Mouse (Mus musculus): ENCODE results near the gene Slc6a21. TPM values are rescaled to one million over a fixed set of nuclear protein-coding genes. Genes with fewer than 3 reads are reported as not detected.

The Slc6a21 gene
- not detected in 2 replicates for polyA plus RNA-seq (2016; fragmentation: Nextera tagmentation; extraction: Ambion mirVana)

DNA sequence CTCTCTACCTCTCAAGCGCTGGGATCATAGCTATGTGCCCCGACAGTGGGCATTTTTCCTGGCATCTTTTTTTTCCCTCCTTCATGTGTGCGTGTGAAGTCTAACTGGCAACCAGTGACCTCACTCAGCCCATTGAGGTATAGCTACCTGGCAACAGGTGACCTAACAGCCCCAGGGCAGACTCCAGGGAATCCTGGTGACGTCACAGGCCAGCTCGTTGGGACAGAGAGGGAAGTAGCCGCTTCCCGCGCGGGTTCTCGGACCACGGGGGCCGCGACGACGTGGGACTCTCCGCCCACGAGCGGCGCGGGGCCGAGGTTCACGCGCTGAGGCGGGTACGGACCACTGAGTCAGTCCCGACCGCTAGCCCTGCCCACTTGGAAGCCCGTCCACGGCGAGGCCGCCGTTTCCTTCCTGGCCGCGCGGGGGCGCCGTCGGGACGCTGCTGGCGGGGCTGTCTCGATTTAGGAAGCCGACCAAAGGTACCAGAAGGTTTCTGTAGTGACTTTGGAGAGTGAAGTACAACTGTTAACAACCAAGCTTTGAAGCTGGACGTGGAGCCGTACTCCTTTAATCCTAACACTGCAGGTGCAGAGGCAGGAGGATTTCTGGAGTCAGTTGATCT, at the start of gene Slc6a21:
Gene Slc6a21, plus strand, starts transcription at position 378 of the 625 bp plus-strand sequence.
- H3K4me3 ChIP-seq = peak within 1 kb of the TSS; percentile 53
- peaks cover 12% of the 10 kb centered on the region for H3K27me3 ChIP-seq (ENCODE audit: low read depth, poor library complexity, severe bottlenecking)
- 7% methylated on average over 44 of the region's 44 CpGs for WGBS
- H3K9me3 ChIP-seq (replicated peaks) = no peaks in the 10 kb centered on the region
- H3K36me3 ChIP-seq = no peaks in the 10 kb centered on the region
- peaks cover 5% of the 10 kb centered on the region for H3K4me1 ChIP-seq
- peak within 1 kb of the TSS; percentile 60; the same call in 1 of the 2 replicates for H3K27ac ChIP-seq (replicated peaks)
- peak; percentile 72 for DNase-seq (ENCODE audit: low spot score)

GRCm38 (mm10) chr7:45228548-45228947, 48.8 kb upstream of the Slc6a21 start:
- DNase-seq (ENCODE audit: low spot score) = no peak
- no peak overlapping the region for H3K4me3 ChIP-seq
- H3K4me1 ChIP-seq = peaks cover 16% of the 10 kb centered on the region
- WGBS = 95% methylated on average over 18 of the region's 18 CpGs
- peaks cover 99% of the 10 kb centered on the region for H3K36me3 ChIP-seq
- no peaks in the 10 kb centered on the region for H3K9me3 ChIP-seq (replicated peaks)
- peaks cover 16% of the 10 kb centered on the region for H3K27me3 ChIP-seq (ENCODE audit: low read depth, poor library complexity, severe bottlenecking)
- H3K27ac ChIP-seq (replicated peaks) = no peak overlapping the region

DNA sequence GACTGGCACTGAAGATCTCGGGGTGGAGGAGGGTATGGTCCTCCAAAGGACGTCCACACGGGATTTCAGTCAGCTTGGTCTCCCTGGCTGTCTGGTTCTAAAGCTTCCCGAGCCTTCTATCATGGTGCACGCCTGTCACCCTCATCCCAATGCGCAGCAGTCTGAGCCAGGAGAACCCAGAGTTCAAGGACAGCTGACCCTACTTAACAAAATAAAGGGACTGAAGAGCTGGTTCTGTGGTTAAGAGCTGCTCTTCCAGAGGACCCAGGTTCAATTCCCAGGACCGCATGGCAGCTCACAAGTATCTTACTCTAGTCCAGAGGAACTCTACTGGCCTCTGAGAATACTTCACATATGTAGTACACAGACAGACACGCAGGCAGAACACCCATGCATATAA, 48.3 kb upstream of the Slc6a21 start:
- DNase-seq (ENCODE audit: low spot score) = no peak
- Histone ChIP-seq H3K36me3 (peaks cover 99% of the 10 kb centered on the region), H3K4me3 (no peak overlapping the region), H3K27me3 (ENCODE audit: low read depth, poor library complexity, severe bottlenecking) (peaks cover 18% of the 10 kb centered on the region), H3K9me3 (replicated peaks) (no peaks in the 10 kb centered on the region), H3K4me1 (peaks cover 21% of the 10 kb centered on the region), H3K27ac (replicated peaks) (no peak overlapping the region)
- WGBS = 92% methylated on average over 8 of the region's 8 CpGs

- Histone ChIP-seq H3K9me3 (replicated peaks) (no peaks in the 10 kb centered on the region), H3K4me3 (no peak overlapping the region), H3K36me3 (peaks cover 95% of the 10 kb centered on the region), H3K27ac (replicated peaks) (no peak overlapping the region), H3K4me1 (peaks cover 27% of the 10 kb centered on the region), H3K27me3 (ENCODE audit: low read depth, poor library complexity, severe bottlenecking) (peaks cover 22% of the 10 kb centered on the region)
- no peak for DNase-seq (ENCODE audit: low spot score)
- 87% methylated on average over 7 of the region's 7 CpGs for WGBS
Measured at GRCm38 (mm10) chr7:45229459-45230203, 47.7 kb upstream of the Slc6a21 start.

GRCm38 (mm10) chr7:45231192-45231591, 46.1 kb upstream of the Slc6a21 start:
- no peak overlapping the region for H3K4me3 ChIP-seq
- no peak for DNase-seq (ENCODE audit: low spot score)

DNA sequence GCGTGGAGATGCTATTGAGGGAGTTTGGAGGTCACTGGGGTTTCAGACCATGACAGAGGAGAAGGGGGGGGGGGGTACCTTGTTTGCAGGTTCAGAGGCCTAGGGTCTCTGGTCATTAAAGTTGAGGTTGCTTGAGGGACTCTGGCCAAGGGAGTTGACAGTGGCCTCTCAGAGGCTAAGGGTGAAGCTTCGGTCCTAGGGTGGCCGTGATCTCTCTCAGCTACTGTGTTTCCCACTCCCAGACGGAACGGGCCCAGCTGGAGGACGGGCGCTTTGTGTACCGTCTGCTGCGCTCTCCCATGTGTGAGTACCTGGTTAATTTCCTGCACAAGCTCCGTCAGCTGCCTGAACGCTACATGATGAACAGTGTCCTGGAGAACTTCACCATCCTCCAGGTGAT, 45.4 kb upstream of the Slc6a21 start:
- WGBS = 92% methylated on average over 11 of the region's 11 CpGs
- Histone ChIP-seq H3K4me3 (no peak overlapping the region), H3K36me3 (peaks cover 72% of the 10 kb centered on the region)

More at GRCm38 (mm10) chr7:45231192-45231591, 46.1 kb upstream of the Slc6a21 start:
- peaks cover 80% of the 10 kb centered on the region for H3K36me3 ChIP-seq
- peaks cover 33% of the 10 kb centered on the region for H3K27me3 ChIP-seq (ENCODE audit: low read depth, poor library complexity, severe bottlenecking)
- peaks cover 41% of the 10 kb centered on the region for H3K4me1 ChIP-seq
- H3K27ac ChIP-seq (replicated peaks) = no peak overlapping the region
- 90% methylated on average over 12 of the region's 12 CpGs for WGBS
- H3K9me3 ChIP-seq (replicated peaks) = no peaks in the 10 kb centered on the region

GRCm38 (mm10) chr7:45232716-45233465, 44.4 kb upstream of the Slc6a21 start:
- Histone ChIP-seq H3K36me3 (peaks cover 63% of the 10 kb centered on the region), H3K4me1 (peaks cover 46% of the 10 kb centered on the region), H3K27ac (replicated peaks) (no peak overlapping the region)

More for the DNA sequence above, 45.4 kb upstream of the Slc6a21 start:
- H3K4me1 ChIP-seq = peaks cover 44% of the 10 kb centered on the region
- no peaks in the 10 kb centered on the region for H3K9me3 ChIP-seq (replicated peaks)
- DNase-seq (ENCODE audit: low spot score) = no peak
- peaks cover 40% of the 10 kb centered on the region for H3K27me3 ChIP-seq (ENCODE audit: low read depth, poor library complexity, severe bottlenecking)
- H3K27ac ChIP-seq (replicated peaks) = no peak overlapping the region

GRCm38 (mm10) chr7:45233580-45234332, 43.6 kb upstream of the Slc6a21 start:
- Histone ChIP-seq H3K4me3 (peak overlapping the region; percentile 44), H3K36me3 (peaks cover 54% of the 10 kb centered on the region), H3K27ac (replicated peaks) (peak overlapping the region; percentile 71), H3K4me1 (peaks cover 47% of the 10 kb centered on the region), H3K9me3 (replicated peaks) (no peaks in the 10 kb centered on the region), H3K27me3 (ENCODE audit: low read depth, poor library complexity, severe bottlenecking) (peaks cover 58% of the 10 kb centered on the region)
- no peak for DNase-seq (ENCODE audit: low spot score)
- 27% methylated on average over 20 of the region's 20 CpGs for WGBS

More at GRCm38 (mm10) chr7:45232716-45233465, 44.4 kb upstream of the Slc6a21 start:
- no peak for DNase-seq (ENCODE audit: low spot score)
- WGBS = 77% methylated on average over 13 of the region's 13 CpGs
- no peak overlapping the region for H3K4me3 ChIP-seq
- no peaks in the 10 kb centered on the region for H3K9me3 ChIP-seq (replicated peaks)
- H3K27me3 ChIP-seq (ENCODE audit: low read depth, poor library complexity, severe bottlenecking) = peaks cover 50% of the 10 kb centered on the region

DNA sequence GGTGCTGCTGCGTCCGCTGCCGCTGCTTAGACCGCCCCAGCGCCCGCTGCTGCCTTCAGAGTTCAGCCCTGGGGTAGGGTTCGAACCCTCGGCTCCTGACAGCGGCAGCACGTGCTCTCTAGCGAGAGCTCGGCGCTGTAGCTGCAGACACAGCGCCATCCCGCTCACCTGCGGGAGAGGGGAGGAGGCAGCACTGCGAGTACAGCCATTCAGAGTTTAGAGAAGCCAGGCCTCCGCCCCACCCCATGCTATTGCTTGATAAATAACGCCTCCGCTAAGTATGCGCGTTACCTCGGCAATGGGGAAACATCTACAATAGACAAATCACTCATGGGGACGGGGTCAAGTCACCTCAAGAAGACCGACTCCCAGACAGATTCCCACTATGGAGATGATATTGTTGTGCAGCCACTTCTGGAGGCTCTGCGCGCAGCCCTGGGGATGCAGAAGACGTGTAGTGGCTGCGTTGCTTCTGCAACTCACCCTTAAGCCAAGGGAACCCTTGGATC, 42.9 kb upstream of the Slc6a21 start:
- Histone ChIP-seq H3K4me3 (peak overlapping the region; percentile 44), H3K36me3 (peaks cover 48% of the 10 kb centered on the region), H3K27ac (replicated peaks) (peak overlapping the region; percentile 71), H3K4me1 (peaks cover 51% of the 10 kb centered on the region), H3K9me3 (replicated peaks) (no peaks in the 10 kb centered on the region), H3K27me3 (ENCODE audit: low read depth, poor library complexity, severe bottlenecking) (peaks cover 65% of the 10 kb centered on the region)
- 7% methylated on average over 29 of the region's 29 CpGs for WGBS
- peak; percentile 59 for DNase-seq (ENCODE audit: low spot score)

DNA sequence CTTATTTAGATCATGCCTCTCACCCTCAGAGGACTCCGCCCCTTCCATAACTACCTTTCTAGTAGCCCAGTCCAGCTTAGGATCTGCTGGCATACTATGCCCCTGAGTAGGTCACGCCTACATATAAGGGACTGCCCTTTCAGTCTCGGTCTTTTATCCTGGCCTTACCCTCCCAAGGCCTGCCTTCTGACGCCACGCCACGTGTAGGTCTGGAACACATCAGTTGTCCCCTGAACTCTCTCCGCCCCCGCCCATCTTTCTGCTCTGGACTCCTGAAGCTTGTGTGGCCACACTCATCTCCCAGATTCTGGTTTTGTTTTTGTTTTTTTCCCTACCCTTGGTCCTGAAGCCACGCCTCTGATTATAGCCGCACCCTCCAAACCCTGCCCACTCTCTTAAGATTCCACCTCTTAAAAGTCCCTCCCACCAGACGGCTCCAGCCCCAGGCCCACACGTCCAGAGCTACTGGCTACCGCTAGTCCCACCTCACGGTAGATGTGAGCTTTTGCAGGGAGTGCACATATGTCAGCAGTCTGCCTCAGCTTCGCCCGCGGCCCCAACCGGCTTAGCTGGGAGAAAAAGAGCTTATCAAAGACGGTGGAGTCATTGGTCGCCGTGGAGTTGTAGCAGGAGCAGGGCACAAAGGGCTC, 42.3 kb upstream of the Slc6a21 start:
- peaks cover 71% of the 10 kb centered on the region for H3K27me3 ChIP-seq (ENCODE audit: low read depth, poor library complexity, severe bottlenecking)
- H3K27ac ChIP-seq (replicated peaks) = peak overlapping the region; percentile 71
- H3K9me3 ChIP-seq (replicated peaks) = no peaks in the 10 kb centered on the region
- WGBS = 4% methylated on average over 21 of the region's 21 CpGs
- DNase-seq (ENCODE audit: low spot score) = peak; percentile 72
- peak overlapping the region; percentile 44 for H3K4me3 ChIP-seq
- H3K36me3 ChIP-seq = peaks cover 41% of the 10 kb centered on the region
- peaks cover 51% of the 10 kb centered on the region for H3K4me1 ChIP-seq

- DNase-seq (ENCODE audit: low spot score) = peak; percentile 22
- peaks cover 56% of the 10 kb centered on the region for H3K4me1 ChIP-seq
- peak overlapping the region; percentile 44 for H3K4me3 ChIP-seq
- H3K36me3 ChIP-seq = peaks cover 35% of the 10 kb centered on the region
- H3K27ac ChIP-seq (replicated peaks) = peak overlapping the region; percentile 71
- H3K9me3 ChIP-seq (replicated peaks) = no peaks in the 10 kb centered on the region
- peaks cover 78% of the 10 kb centered on the region for H3K27me3 ChIP-seq (ENCODE audit: low read depth, poor library complexity, severe bottlenecking)
- WGBS = 24% methylated on average over 17 of the region's 17 CpGs
Measured at GRCm38 (mm10) chr7:45235656-45236180, 41.6 kb upstream of the Slc6a21 start.

All from midbrain, embryonic 10.5 days (tissue).